Mouse (Mus musculus) lung, adult 2 months (tissue): ENCODE measurements around the gene Lrch3.
"Not testable (repeated sequence)": the region's sequence is repeated elsewhere in the genome, so short reads cannot be mapped to it uniquely, and the experiment has no call there.

ENCODE experiments used
- CTCF ChIP-seq: fragments of 200-500 bp; IDR thresholded peaks from 2 replicates; pipeline ENCODE4 v1.5.1; 2011; ENCODE audit warnings: mild to moderate bottlenecking, low read length, control low read depth; ENCODE audit not compliant: insufficient read depth
- POLR2A ChIP-seq: fragments of 200-500 bp; IDR thresholded peaks from 2 replicates; pipeline ENCODE4 v1.6.1; 2011; ENCODE audit warnings: low read depth, mild to moderate bottlenecking, control low read depth, low read length, borderline replicate concordance; ENCODE audit errors: extremely low read depth

DNA sequence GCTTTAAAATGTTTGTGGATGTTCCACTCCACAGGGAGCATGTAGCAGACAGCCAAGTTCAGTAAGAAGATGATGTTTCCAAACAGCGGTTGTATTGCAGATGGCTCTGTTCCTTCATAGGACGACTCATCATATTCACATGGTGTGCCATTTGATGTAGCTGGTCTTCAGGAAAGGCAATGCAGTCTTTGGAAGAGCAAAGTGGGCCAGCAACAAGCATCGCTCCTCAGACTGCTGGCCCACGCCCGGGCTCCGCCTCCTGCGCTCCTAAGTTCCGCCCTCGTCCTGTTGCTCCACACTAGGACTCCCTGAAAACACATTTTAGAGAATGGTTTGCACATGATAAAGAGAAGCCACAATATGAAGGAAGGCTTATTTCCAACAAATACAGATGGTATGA is 12.7 kb downstream of the Lrch3 start:
- TF ChIP-seq CTCF, POLR2A: not testable (repeated sequence)
